Mouse (Mus musculus): ENCODE measurements around the gene Cacna2d3.

GRCm38 (mm10) chr14:29592896-29593295 lies 128.8 kb downstream of the Cacna2d3 start:
- no peak for TF ChIP-seq POLR2A (IDR thresholded peaks at IDR 0.05; ENCODE audit: insufficient read depth, low read depth, low read length)
- TF ChIP-seq CTCF (IDR thresholded peaks at IDR 0.05), result no peak
